ENCODE assay signal across 8 mouse cellular contexts in the genomic region with DNA sequence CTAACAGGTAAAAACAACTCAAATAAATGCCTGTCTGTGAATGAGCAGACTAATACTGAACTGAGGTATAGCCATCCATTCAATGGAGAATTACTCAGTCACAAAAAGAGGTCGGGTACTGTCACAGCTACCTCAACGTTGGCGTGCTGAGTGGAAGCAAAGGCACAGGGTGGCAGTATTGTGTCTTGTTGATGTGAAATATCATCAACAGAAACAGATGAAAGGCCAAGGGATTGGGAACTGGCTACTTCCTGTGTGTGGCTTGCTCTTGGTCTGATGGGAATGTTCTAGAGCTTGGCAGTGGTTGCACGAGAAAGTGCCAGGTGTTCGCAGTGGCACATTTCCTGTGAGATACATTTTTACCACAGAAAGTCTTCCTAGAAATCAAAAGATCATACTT.
DNase-seq lines count a peak whose midpoint lies in the region; ATAC-seq and TF ChIP-seq lines count a peak whose summit lies in the region.

No protein-coding gene starts in this region.

- ATAC-seq in kidney, postnatal 0 days (replicated peaks; ENCODE audit: low FRiP score, low read depth), result no peak
- no peak for ATAC-seq in kidney, embryonic 15.5 days (replicated peaks; ENCODE audit: low FRiP score)

- peak; percentile 44; the same call in 1 of the 2 replicates for TF ChIP-seq CTCF in kidney, postnatal 0 days (IDR thresholded peaks at IDR 0.05; ENCODE audit: low read depth)

- 81% methylated on average over 5 of the region's 5 CpGs for WGBS in kidney, postnatal 0 days
- 67% methylated on average over 5 of the region's 5 CpGs for WGBS in kidney, embryonic 15.5 days
- 14% methylated on average over 5 of the region's 5 CpGs for WGBS in macrophage (ENCODE audit: missing documents)
- 83% methylated on average over 5 of the region's 5 CpGs for WGBS in limb, embryonic 10.5 days

- DNase-seq in kidney, postnatal 0 days (ENCODE audit: low spot score), result no peak
- peak; percentile 47 for DNase-seq in MN1 (ENCODE audit: low spot score)
- DNase-seq in cerebellum, adult 9-11 months, result peak; percentile 18
- DNase-seq in left cerebral cortex, postnatal 36 days (ENCODE audit: low spot score in 2 of 2), result no peak
- DNase-seq in limb, embryonic 10.5 days (ENCODE audit: low spot score), result no peak
- DNase-seq in left cerebral cortex, adult 18-20 months (ENCODE audit: low spot score in 2 of 2), result no peak

- no peaks in the 10 kb centered on the region for H3K27me3 ChIP-seq in kidney, postnatal 0 days (ENCODE audit: insufficient read depth, low read length)
- no peaks in the 10 kb centered on the region for H3K27me3 ChIP-seq in kidney, embryonic 15.5 days
- H3K27me3 ChIP-seq in limb, embryonic 10.5 days (ENCODE audit: low read depth, poor library complexity, severe bottlenecking), result no peaks in the 10 kb centered on the region

- no peaks in the 10 kb centered on the region for H3K4me1 ChIP-seq in kidney, postnatal 0 days (replicated peaks; ENCODE audit: insufficient read depth, low read length)
- no peaks in the 10 kb centered on the region for H3K4me1 ChIP-seq in kidney, embryonic 15.5 days
- H3K4me1 ChIP-seq in limb, embryonic 10.5 days, result no peaks in the 10 kb centered on the region; the same call in 1 of the 2 replicates

- H3K4me3 ChIP-seq in kidney, postnatal 0 days (replicated peaks; ENCODE audit: low read depth, low read length), result no peak overlapping the region
- H3K4me3 ChIP-seq in kidney, embryonic 15.5 days (replicated peaks), result no peak overlapping the region
- peak overlapping the region; percentile 15; the same call in 1 of the 2 replicates for H3K4me3 ChIP-seq in macrophage (ENCODE audit: inconsistent target)
- no peak overlapping the region for H3K4me3 ChIP-seq in limb, embryonic 10.5 days

- H3K27ac ChIP-seq in kidney, postnatal 0 days, result no peak overlapping the region
- no peak overlapping the region for H3K27ac ChIP-seq in kidney, embryonic 15.5 days
- H3K27ac ChIP-seq in macrophage, result peak overlapping the region; percentile 90
- no peak overlapping the region for H3K27ac ChIP-seq in limb, embryonic 10.5 days

- no peak overlapping the region for H3K9ac ChIP-seq in kidney, postnatal 0 days (ENCODE audit: low read depth, low read length)
- no peak overlapping the region for H3K9ac ChIP-seq in kidney, embryonic 15.5 days

- H3K79me2 ChIP-seq in macrophage (ENCODE audit: inconsistent target), result no peaks in the 10 kb centered on the region

- no peaks in the 10 kb centered on the region for H3K9me3 ChIP-seq in kidney, postnatal 0 days (replicated peaks; ENCODE audit: low read length)
- no peaks in the 10 kb centered on the region for H3K9me3 ChIP-seq in kidney, embryonic 15.5 days (replicated peaks)
- H3K9me3 ChIP-seq in limb, embryonic 10.5 days (replicated peaks), result no peaks in the 10 kb centered on the region

- intact Hi-C loops in left cerebral cortex, postnatal 36 days (cut with DNase I), result no loop called here

- H3K36me3 ChIP-seq in kidney, postnatal 0 days (ENCODE audit: insufficient read depth, low read length), result no peaks in the 10 kb centered on the region
- H3K36me3 ChIP-seq in kidney, embryonic 15.5 days, result no peaks in the 10 kb centered on the region
- H3K36me3 ChIP-seq in macrophage (ENCODE audit: inconsistent target), result no peaks in the 10 kb centered on the region
- no peaks in the 10 kb centered on the region for H3K36me3 ChIP-seq in limb, embryonic 10.5 days

- no peak overlapping the region for H3K4me2 ChIP-seq in kidney, postnatal 0 days (ENCODE audit: low read length)
- H3K4me2 ChIP-seq in kidney, embryonic 15.5 days, result no peak overlapping the region

Comparison
In these comparisons a context has a peak if more than half of its experiments do, and no peak if none do; other contexts are left out.
1. DNase-seq: peak in MN1 (single experiment) and cerebellum, adult 9-11 months (single experiment); none in kidney, postnatal 0 days (single experiment), left cerebral cortex, postnatal 36 days (0 of 2), limb, embryonic 10.5 days (single experiment) and left cerebral cortex, adult 18-20 months (0 of 2).